17 mouse cellular contexts compared by ENCODE assay signal in the genomic region with DNA sequence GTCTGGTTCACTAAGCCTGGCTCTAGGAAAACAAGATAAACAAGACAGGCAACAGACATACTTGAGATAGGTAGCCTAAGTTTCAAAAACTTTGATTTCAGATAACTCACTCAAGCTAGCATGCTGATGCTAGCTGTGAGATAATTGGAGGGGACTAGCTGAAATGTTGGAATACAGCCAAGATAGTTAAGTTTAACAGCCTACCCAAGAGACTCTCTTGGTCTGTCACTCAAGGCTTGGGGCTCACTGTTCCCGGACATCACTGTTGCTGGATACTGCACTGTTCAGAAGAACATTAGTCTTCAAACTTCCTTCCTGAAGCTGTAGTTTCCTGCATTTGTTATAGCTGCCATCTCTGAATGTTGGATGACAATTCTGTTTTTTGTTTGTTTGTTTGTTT.
"Had no signal": no experiment of that assay in that cellular context is flagged by ENCODE, and none has a peak within 500 bp of the region (broad histone marks: within the 10 kb centered on the region; RNA-seq: fewer than 3 reads in every experiment).

No protein-coding gene starts in this region.

- H3K4me3 ChIP-seq: layer of hippocampus, adult 2 months; limb, embryonic 10.5 days; limb, embryonic 13.5 days; liver, embryonic 12.5 days; liver, embryonic 15.5 days; midbrain, embryonic 13.5 days; stomach, embryonic 15.5 days had no signal

- H3K27me3 ChIP-seq: limb, embryonic 13.5 days; liver, embryonic 12.5 days; liver, embryonic 15.5 days; midbrain, embryonic 13.5 days; stomach, embryonic 15.5 days had no signal

- ATAC-seq: liver, embryonic 12.5 days; lung, postnatal 0 days; midbrain, embryonic 13.5 days had no signal

- H3K4me2 ChIP-seq: limb, embryonic 13.5 days; liver, embryonic 12.5 days; liver, embryonic 15.5 days; midbrain, embryonic 13.5 days; stomach, embryonic 15.5 days had no signal

- H3K9me3 ChIP-seq: limb, embryonic 10.5 days; limb, embryonic 13.5 days; liver, embryonic 12.5 days; liver, embryonic 15.5 days; midbrain, embryonic 13.5 days; stomach, embryonic 15.5 days had no signal

- H3K27ac ChIP-seq: layer of hippocampus, adult 2 months; limb, embryonic 10.5 days; limb, embryonic 13.5 days; liver, embryonic 12.5 days; liver, embryonic 15.5 days; macrophage; midbrain, embryonic 13.5 days; stomach, embryonic 15.5 days had no signal

- H3K4me1 ChIP-seq: limb, embryonic 10.5 days; limb, embryonic 13.5 days; liver, embryonic 12.5 days; liver, embryonic 15.5 days; midbrain, embryonic 13.5 days; stomach, embryonic 15.5 days had no signal

- DNase-seq: kidney, adult 9 months; kidney, postnatal 14 days; layer of hippocampus, adult 9-11 months; liver; lung, adult 2 months; right cerebral cortex, postnatal 25 days; spleen, adult 18-20 months; thymus, postnatal 25 days had no signal

- H3K36me3 ChIP-seq: limb, embryonic 10.5 days; limb, embryonic 13.5 days; liver, embryonic 12.5 days; liver, embryonic 15.5 days; midbrain, embryonic 13.5 days; stomach, embryonic 15.5 days had no signal

- H3K9ac ChIP-seq: limb, embryonic 13.5 days; liver, embryonic 12.5 days; liver, embryonic 15.5 days; midbrain, embryonic 13.5 days; stomach, embryonic 15.5 days had no signal
